Mouse (Mus musculus) midbrain, embryonic 11.5 days (tissue): ENCODE results near the gene Tmem88b. TPM values are rescaled to one million over a fixed set of nuclear protein-coding genes. Genes with fewer than 3 reads are reported as not detected.
A peak's percentile ranks its signal among the peaks of the same experiment; 100 is the strongest.

Source experiments
- ATAC-seq: fragments of 200-750 bp; cut with Nextera tagmentation; 2 replicates; pipeline ENCODE4 v1.8.0; 2017; ENCODE audit warnings: moderate TSS enrichment, moderate library complexity; ENCODE audit not compliant: low FRiP score
- DNase-seq: peaks from one replicate; pipeline ENCODE4 v3.0.0; 2015; ENCODE audit warnings: low spot score; ENCODE audit errors: missing footprints
- H3K27ac ChIP-seq: fragments of 300-500 bp; sonication (generic); 2 replicates; pipeline ENCODE4 v1.5.1; 2014; ENCODE audit warnings: low read depth, low read length
- H3K27me3 ChIP-seq: fragments of 300-500 bp; sonication (generic); 2 replicates; pipeline ENCODE4 v1.6.1; 2014; ENCODE audit warnings: mild to moderate bottlenecking, low read length, moderate library complexity, mixed read lengths; ENCODE audit not compliant: control insufficient read depth, insufficient read depth
- H3K36me3 ChIP-seq: fragments of 300-500 bp; sonication (generic); 2 replicates; pipeline ENCODE4 v1.6.1; 2014; ENCODE audit warnings: mild to moderate bottlenecking, low read length, moderate library complexity, mixed read lengths; ENCODE audit not compliant: control insufficient read depth, insufficient read depth
- H3K4me1 ChIP-seq: fragments of 300-500 bp; sonication (generic); 2 replicates; pipeline ENCODE4 v1.6.1; 2014; ENCODE audit warnings: low read length; ENCODE audit not compliant: control insufficient read depth, insufficient read depth
- H3K4me2 ChIP-seq: fragments of 300-500 bp; sonication (generic); 2 replicates; pipeline ENCODE4 v1.6.1; 2014; ENCODE audit warnings: mild to moderate bottlenecking, moderate library complexity
- H3K4me3 ChIP-seq: fragments of 300-500 bp; sonication (generic); 2 replicates; pipeline ENCODE4 v1.5.1; 2014; ENCODE audit warnings: low read depth, low read length
- H3K9ac ChIP-seq: fragments of 300-500 bp; sonication (generic); 2 replicates; pipeline ENCODE4 v1.6.1; 2014; ENCODE audit warnings: low read length
- H3K9me3 ChIP-seq: fragments of 300-500 bp; sonication (generic); 2 replicates; pipeline ENCODE4 v1.6.1; 2016; ENCODE audit warnings: low read length; ENCODE audit not compliant: control insufficient read depth
- WGBS: fragments of 180-500 bp; shearing (Covaris S2); extraction: QIAGEN DNeasy Blood & Tissue Kit; methylation state at CpG from one replicate; pipeline ENCODE4 v1.1.7; 2014; 5-methylcytosine and 5-hydroxymethylcytosine counted together
- polyA plus RNA-seq: library from polyadenylated mRNA; unstranded; fragments of >200 nt; fragmentation: Nextera tagmentation; extraction: Ambion mirVana; gene quantifications from 2 replicates; pipeline ENCODE4 v1.2.1, GENCODE M21; 2014

Gene Tmem88b
- polyA plus RNA-seq, 1 experiment from 2014 or later: 0.14 TPM

DNA sequence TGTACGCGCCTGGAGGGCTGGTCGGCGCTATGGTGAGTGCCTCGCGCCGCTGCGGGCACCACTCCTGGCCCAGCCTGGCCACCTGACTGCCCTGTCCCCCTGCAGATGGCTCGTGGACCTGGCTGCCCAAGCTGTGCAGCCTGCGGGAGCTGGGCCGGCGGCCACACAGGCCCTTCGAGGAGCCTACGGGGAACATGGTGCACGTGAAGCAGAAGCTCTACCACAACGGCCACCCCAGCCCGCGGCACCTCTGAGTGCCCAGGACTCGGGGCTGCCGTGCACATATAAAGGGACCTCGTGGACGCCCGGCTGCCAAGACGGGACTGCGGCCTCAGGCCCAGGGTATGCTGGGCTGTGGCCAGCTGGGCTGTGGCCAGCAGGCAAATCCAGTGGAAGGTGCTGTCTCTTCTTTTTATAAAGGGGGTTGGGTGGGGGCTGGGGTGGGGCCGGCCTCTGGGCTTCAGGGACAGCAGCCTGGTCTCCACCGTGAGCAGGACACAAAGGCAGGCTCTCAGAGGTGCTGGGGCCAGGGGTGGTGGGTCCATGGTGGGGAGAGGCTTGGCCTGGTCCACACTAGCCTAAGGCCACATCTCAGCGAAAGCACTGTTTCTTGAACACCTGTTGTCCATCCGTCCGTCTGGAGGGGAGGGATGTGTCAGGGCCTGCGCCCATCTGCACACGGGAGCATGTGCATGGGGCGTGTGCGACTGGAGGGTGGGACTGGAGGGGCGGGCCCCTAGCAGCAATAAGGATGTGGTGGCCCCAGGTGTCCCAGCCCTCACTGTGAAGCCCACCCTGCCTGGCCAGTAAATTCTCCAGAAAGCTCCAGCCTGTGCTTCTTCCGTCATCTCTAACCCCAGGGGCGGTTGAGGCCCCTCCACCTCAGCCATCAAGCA is 45.7 kb downstream of the Tmem88b start:
- Histone ChIP-seq H3K9ac (no peak overlapping the region), H3K27ac (no peak overlapping the region), H3K36me3 (peaks cover 8% of the 10 kb centered on the region), H3K4me2 (no peak overlapping the region), H3K9me3 (no peaks in the 10 kb centered on the region), H3K27me3 (no peaks in the 10 kb centered on the region), H3K4me3 (no peak overlapping the region), H3K4me1 (peaks cover 11% of the 10 kb centered on the region)
- WGBS: 88% methylated on average over 37 of the region's 37 CpGs
- no peak; the same call in 1 of the 2 replicates for ATAC-seq
- no peak for DNase-seq

DNA sequence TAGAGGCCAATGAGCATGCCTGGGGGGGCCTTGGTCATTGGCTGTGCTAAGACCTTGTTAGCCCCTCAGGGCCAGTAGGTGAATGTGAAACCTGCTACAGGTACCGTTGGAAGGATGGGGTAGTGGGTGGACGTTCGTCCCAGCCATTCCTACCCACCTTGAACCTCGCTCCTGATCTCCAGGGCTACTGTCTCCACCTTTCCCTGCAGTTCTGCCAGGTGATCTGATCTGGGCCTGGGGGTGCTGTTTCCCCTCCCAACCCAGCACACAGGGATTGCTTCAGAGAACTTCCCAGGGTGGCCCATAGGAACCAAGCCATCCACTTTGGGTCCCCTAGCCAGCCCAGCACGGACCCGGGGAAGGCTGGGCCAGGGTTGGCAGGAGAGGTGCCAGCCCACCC is 46.5 kb downstream of the Tmem88b start:
- H3K4me1 ChIP-seq: peaks cover 12% of the 10 kb centered on the region
- no peak overlapping the region for H3K27ac ChIP-seq
- peaks cover 2% of the 10 kb centered on the region; the same call in 1 of the 2 replicates for H3K36me3 ChIP-seq
- ATAC-seq (no peak), DNase-seq (no peak)
- no peaks in the 10 kb centered on the region for H3K27me3 ChIP-seq
- no peak overlapping the region for H3K4me2 ChIP-seq
- WGBS: 89% methylated on average over 6 of the region's 6 CpGs
- H3K9ac ChIP-seq: no peak overlapping the region
- no peak overlapping the region for H3K4me3 ChIP-seq
- H3K9me3 ChIP-seq: no peaks in the 10 kb centered on the region

DNA sequence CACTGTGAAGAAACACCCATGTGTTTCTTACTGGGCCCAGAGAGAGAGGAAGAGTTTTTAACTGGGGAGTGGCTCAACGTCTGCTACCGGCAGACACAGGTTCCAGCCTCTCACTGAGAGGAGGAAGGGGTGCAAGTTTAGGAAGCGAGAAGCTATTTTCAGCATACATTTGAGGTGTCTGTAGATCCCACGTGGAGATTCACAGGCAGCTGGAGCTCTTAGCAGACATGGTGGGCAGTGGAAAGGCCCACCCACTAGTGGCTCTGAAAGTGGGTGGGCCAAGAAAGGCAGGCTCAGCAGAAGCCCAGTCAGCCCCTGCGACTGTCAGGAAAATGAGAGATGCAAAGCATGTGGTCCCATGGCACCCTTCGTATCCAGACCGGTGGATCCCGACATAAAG is 47.4 kb downstream of the Tmem88b start:
- H3K27ac ChIP-seq: no peak overlapping the region
- no peaks in the 10 kb centered on the region for H3K27me3 ChIP-seq
- H3K9me3 ChIP-seq: no peaks in the 10 kb centered on the region
- DNase-seq: no peak
- no peak overlapping the region for H3K9ac ChIP-seq
- peaks cover 18% of the 10 kb centered on the region for H3K4me1 ChIP-seq
- peaks cover 2% of the 10 kb centered on the region; the same call in 1 of the 2 replicates for H3K36me3 ChIP-seq
- no peak for ATAC-seq
- no peak overlapping the region for H3K4me2 ChIP-seq
- no peak overlapping the region for H3K4me3 ChIP-seq
- 72% methylated on average over 8 of the region's 8 CpGs for WGBS

DNA sequence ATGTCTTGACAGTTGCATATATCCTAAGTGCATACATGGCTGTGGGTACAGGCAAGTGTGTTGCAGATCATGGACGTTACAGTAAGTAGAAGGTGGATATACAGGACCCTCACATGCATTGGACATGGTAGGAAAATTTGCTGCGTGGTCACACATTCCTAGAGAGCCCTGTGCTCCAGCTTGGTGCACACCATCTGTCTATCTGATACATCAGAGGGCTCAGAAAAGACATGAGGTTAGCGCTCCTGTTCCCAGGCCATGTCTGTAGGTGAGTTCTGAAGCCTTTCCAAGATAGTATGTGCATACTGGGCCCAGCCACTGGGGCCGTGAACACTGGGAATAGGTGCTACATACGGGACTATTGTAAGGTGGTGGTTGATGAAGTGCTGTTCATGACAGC is 49.3 kb downstream of the Tmem88b start:
- H3K4me3 ChIP-seq: no peak overlapping the region
- WGBS: 93% methylated on average over 5 of the region's 5 CpGs
- no peak overlapping the region for H3K27ac ChIP-seq
- H3K27me3 ChIP-seq: no peaks in the 10 kb centered on the region
- H3K9me3 ChIP-seq: no peaks in the 10 kb centered on the region
- H3K9ac ChIP-seq: no peak overlapping the region
- no peak overlapping the region for H3K4me2 ChIP-seq
- ATAC-seq (no peak), DNase-seq (no peak)
- peaks cover 18% of the 10 kb centered on the region for H3K4me1 ChIP-seq
- H3K36me3 ChIP-seq: peaks cover 2% of the 10 kb centered on the region; the same call in 1 of the 2 replicates

DNA sequence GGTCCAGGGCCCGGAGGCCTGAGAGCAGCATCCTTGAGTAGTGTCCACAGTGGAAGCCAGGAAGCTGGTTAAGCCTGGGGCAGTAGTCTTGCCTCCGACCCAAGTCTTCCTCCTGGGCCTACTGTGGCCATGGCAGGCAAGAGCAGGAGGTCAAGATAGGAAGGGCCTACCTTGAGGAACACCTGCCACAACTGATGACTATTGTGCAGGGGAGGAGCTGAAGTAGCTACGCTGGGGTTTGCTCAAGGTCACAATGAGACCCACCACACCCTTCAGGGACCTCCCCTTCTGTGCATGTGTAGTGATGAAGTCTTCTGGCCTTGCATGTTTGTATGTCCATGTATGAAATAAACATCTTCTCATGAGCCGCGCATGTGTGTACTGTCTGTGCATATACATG is 49.9 kb downstream of the Tmem88b start:
- H3K9ac ChIP-seq: peak overlapping the region; percentile 88
- no peaks in the 10 kb centered on the region for H3K27me3 ChIP-seq
- H3K4me1 ChIP-seq: peaks cover 18% of the 10 kb centered on the region
- DNase-seq: no peak
- ATAC-seq: no peak
- H3K4me2 ChIP-seq: peak overlapping the region; percentile 94
- peaks cover 2% of the 10 kb centered on the region; the same call in 1 of the 2 replicates for H3K36me3 ChIP-seq
- WGBS: 69% methylated on average over 5 of the region's 5 CpGs
- H3K9me3 ChIP-seq: no peaks in the 10 kb centered on the region
- peak overlapping the region; percentile 80 for H3K4me3 ChIP-seq
- no peak overlapping the region; the same call in 1 of the 2 replicates for H3K27ac ChIP-seq

DNA sequence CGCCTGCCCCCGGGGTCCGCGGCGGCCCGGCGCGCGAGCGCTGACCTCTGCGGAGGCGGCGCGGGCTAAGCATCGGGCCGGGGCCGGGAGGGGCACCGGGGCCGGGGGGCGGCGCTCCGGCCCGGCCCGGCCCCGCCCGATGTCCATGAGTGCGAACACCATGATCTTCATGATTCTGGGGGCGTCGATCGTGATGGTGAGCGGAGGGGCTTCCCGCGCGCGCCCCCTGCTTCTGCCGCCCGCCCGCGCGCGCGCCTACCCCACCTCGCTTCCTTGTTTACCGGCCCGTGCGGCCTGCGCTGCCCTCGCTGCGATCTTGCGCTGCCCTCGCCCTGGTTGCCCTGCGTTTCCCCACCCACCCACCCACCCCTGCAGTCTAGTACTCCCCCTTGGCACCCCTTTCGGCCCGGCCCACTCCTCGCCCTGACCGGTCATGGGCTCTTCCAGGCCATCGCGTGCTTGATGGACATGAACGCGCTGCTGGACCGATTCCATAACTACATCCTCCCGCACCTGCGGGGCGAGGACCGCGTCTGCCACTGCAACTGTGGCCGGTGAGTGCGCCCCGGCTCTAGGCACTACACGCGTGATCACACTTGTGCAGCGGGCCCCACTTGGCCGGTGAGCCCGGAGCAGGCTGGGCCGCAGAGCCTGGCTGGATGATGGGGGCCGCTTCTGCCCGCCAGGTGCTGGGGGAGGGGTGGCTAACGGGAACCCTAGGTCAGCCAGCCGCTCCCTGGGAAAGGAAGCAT is 50.5 kb downstream of the Tmem88b start:
- peaks cover 18% of the 10 kb centered on the region for H3K4me1 ChIP-seq
- peak; percentile 77 for ATAC-seq
- peak overlapping the region; percentile 88 for H3K9ac ChIP-seq
- H3K4me2 ChIP-seq: peak overlapping the region; percentile 94
- peak overlapping the region; percentile 80 for H3K4me3 ChIP-seq
- H3K36me3 ChIP-seq: peaks cover 2% of the 10 kb centered on the region; the same call in 1 of the 2 replicates
- WGBS: 0% methylated on average over 64 of the region's 79 CpGs
- H3K27ac ChIP-seq: peak overlapping the region; percentile 84
- H3K9me3 ChIP-seq: no peaks in the 10 kb centered on the region
- peak; percentile 93 for DNase-seq
- no peaks in the 10 kb centered on the region for H3K27me3 ChIP-seq

DNA sequence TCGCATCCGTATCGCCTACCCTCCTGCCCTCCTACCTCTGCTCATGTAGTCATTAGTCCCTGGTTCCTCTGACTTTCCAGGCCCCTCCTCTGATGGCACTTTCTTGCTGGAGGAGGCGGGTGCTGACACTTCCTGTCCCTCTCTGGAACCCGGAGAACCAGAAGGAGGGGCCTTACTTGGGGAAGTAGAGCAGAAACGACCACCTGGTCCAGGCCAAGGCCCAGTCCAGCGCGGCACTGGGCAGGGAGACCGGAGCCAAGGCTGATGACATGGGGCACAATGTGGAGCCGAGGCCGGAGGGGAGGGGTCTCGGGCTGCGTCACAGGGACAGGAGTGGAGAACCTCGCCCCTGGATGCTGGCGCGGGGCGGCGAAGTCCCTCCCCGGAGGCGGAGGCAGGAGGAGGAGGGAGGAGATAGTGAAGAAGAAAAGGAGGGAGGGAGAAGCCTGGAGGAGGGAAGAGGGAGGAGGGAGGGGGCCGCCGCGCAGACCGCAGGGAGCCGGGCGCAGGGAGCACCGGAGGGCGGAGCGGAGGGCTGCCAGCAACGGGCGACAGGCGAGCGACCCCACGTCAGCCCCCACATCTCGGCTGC is 51.2 kb downstream of the Tmem88b start, which contains the start of gene Tmem240:
Tmem240 (plus strand) TSS at position 451 of the 592 bp plus-strand sequence.
- under 1% methylated on average over 23 of the region's 35 CpGs for WGBS
- Histone ChIP-seq H3K4me3 (peak within 1 kb of the TSS; percentile 80), H3K9ac (peak within 1 kb of the TSS; percentile 88), H3K9me3 (no peaks in the 10 kb centered on the region), H3K4me2 (peak within 1 kb of the TSS; percentile 94), H3K27me3 (no peaks in the 10 kb centered on the region), H3K4me1 (peaks cover 18% of the 10 kb centered on the region), H3K27ac (peak within 1 kb of the TSS; percentile 84), H3K36me3 (peaks cover 2% of the 10 kb centered on the region; the same call in 1 of the 2 replicates)
- DNase-seq: peak; percentile 98
- peak; percentile 95 for ATAC-seq

DNA sequence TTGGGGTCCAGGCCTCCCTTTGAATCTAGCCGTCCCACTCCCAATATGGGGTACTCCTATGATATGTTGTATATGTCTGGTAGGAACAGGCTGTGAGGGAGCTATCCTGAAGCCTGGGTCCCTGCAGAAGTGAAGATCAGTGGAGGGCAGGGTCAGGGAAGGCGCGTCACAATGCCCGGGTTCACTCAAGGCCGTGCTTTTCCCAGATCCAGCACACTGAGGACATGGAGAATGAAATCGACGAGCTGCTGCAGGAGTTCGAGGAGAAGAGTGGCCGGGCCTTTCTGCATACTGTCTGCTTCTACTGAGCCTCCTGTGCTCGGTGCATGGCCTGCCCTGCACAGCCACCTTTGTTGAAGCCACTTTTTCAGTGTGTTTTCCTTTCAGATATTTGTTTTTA is 52.4 kb downstream of the Tmem88b start:
- H3K4me3 ChIP-seq: no peak overlapping the region
- peaks cover 2% of the 10 kb centered on the region; the same call in 1 of the 2 replicates for H3K36me3 ChIP-seq
- no peak for ATAC-seq
- DNase-seq: no peak
- no peak overlapping the region for H3K27ac ChIP-seq
- H3K9me3 ChIP-seq: no peaks in the 10 kb centered on the region
- 83% methylated on average over 10 of the region's 10 CpGs for whole genome bisulfite sequencing
- no peak overlapping the region for H3K4me2 ChIP-seq
- no peaks in the 10 kb centered on the region for H3K27me3 ChIP-seq
- H3K4me1 ChIP-seq: peaks cover 18% of the 10 kb centered on the region
- H3K9ac ChIP-seq: no peak overlapping the region
